Mouse (Mus musculus): ENCODE results near the gene Rer1. TPM values are rescaled to one million over a fixed set of nuclear protein-coding genes. Genes with fewer than 3 reads are reported as not detected.
"Not testable (repeated sequence)": the region's sequence is repeated elsewhere in the genome, so short reads cannot be mapped to it uniquely, and the experiment has no call there.

Rer1 gene
- polyA plus RNA-seq, 1 experiment from 2014 or later: 130 TPM

GRCm38 (mm10) chr4:155084351-155084750, 1.8 kb downstream of the Rer1 start:
- no peak overlapping the region for H3K27ac ChIP-seq
- no peaks in the 10 kb centered on the region for H3K9me3 ChIP-seq (replicated peaks)
- no peaks in the 10 kb centered on the region for H3K27me3 ChIP-seq
- H3K9ac ChIP-seq: no peak overlapping the region
- peaks cover 24% of the 10 kb centered on the region for H3K4me1 ChIP-seq
- peak overlapping the region; percentile 1; the same call in 1 of the 2 replicates for H3K4me3 ChIP-seq
- no peak for ATAC-seq (ENCODE audit: low FRiP score)
- peak overlapping the region; percentile 93; the same call in 1 of the 2 replicates for H3K4me2 ChIP-seq (replicated peaks)
- H3K36me3 ChIP-seq: peaks cover 42% of the 10 kb centered on the region
- WGBS: 91% methylated on average over 7 of the region's 7 CpGs

GRCm38 (mm10) chr4:155083553-155083952, 2.6 kb downstream of the Rer1 start:
- H3K27me3 ChIP-seq: no peaks in the 10 kb centered on the region
- H3K9ac ChIP-seq: no peak overlapping the region
- no peak for ATAC-seq (ENCODE audit: low FRiP score)
- peaks cover 40% of the 10 kb centered on the region for H3K36me3 ChIP-seq
- H3K9me3 ChIP-seq (replicated peaks): no peaks in the 10 kb centered on the region
- WGBS: 96% methylated on average over 4 of the region's 4 CpGs
- peaks cover 24% of the 10 kb centered on the region for H3K4me1 ChIP-seq
- no peak overlapping the region for H3K4me3 ChIP-seq
- no peak overlapping the region for H3K27ac ChIP-seq
- no peak overlapping the region for H3K4me2 ChIP-seq (replicated peaks)

GRCm38 (mm10) chr4:155079666-155080065, 6.5 kb downstream of the Rer1 start:
- no peak overlapping the region for H3K27ac ChIP-seq
- no peaks in the 10 kb centered on the region for H3K27me3 ChIP-seq
- peaks cover 75% of the 10 kb centered on the region for H3K36me3 ChIP-seq
- WGBS: 95% methylated on average over 6 of the region's 6 CpGs
- no peak for ATAC-seq (ENCODE audit: low FRiP score)
- H3K4me2 ChIP-seq (replicated peaks): no peak overlapping the region
- no peak overlapping the region for H3K9ac ChIP-seq
- no peak overlapping the region for H3K4me3 ChIP-seq
- H3K4me1 ChIP-seq: peaks cover 8% of the 10 kb centered on the region
- H3K9me3 ChIP-seq (replicated peaks): no peaks in the 10 kb centered on the region

- not testable (repeated sequence) for H3K9me3 ChIP-seq (replicated peaks); ATAC-seq (ENCODE audit: low FRiP score); H3K9ac ChIP-seq; H3K4me2 ChIP-seq (replicated peaks); H3K4me3 ChIP-seq; H3K4me1 ChIP-seq; H3K27ac ChIP-seq; H3K27me3 ChIP-seq
- 91% methylated on average over 10 of the region's 10 CpGs for WGBS
- H3K36me3 ChIP-seq: peaks cover 84% of the 10 kb centered on the region
Measured at GRCm38 (mm10) chr4:155078808-155079207, 7.4 kb downstream of the Rer1 start.

GRCm38 (mm10) chr4:155076677-155077076, 9.5 kb downstream of the Rer1 start:
- WGBS: 90% methylated on average over 9 of the region's 9 CpGs
- no peak overlapping the region for H3K4me3 ChIP-seq
- no peaks in the 10 kb centered on the region for H3K4me1 ChIP-seq
- H3K4me2 ChIP-seq (replicated peaks): no peak overlapping the region
- no peak for ATAC-seq (ENCODE audit: low FRiP score)
- H3K9ac ChIP-seq: no peak overlapping the region
- no peaks in the 10 kb centered on the region for H3K27me3 ChIP-seq
- peaks cover 89% of the 10 kb centered on the region for H3K36me3 ChIP-seq
- H3K9me3 ChIP-seq (replicated peaks): no peaks in the 10 kb centered on the region
- no peak overlapping the region for H3K27ac ChIP-seq

GRCm38 (mm10) chr4:155075813-155076212, 10.4 kb downstream of the Rer1 start:
- H3K36me3 ChIP-seq: peaks cover 91% of the 10 kb centered on the region
- H3K9me3 ChIP-seq (replicated peaks): no peaks in the 10 kb centered on the region
- WGBS: 90% methylated on average over 2 of the region's 2 CpGs

GRCm38 (mm10) chr4:155075137-155075536, 11.0 kb downstream of the Rer1 start:
- ATAC-seq (ENCODE audit: low FRiP score): no peak
- no peak overlapping the region for H3K27ac ChIP-seq
- peaks cover 92% of the 10 kb centered on the region for H3K36me3 ChIP-seq
- H3K4me1 ChIP-seq: no peaks in the 10 kb centered on the region
- no peaks in the 10 kb centered on the region for H3K27me3 ChIP-seq
- WGBS: 88% methylated on average over 9 of the region's 9 CpGs
- H3K9ac ChIP-seq: no peak overlapping the region
- no peaks in the 10 kb centered on the region for H3K9me3 ChIP-seq (replicated peaks)
- H3K4me3 ChIP-seq: no peak overlapping the region
- H3K4me2 ChIP-seq (replicated peaks): no peak overlapping the region

More at GRCm38 (mm10) chr4:155075813-155076212, 10.4 kb downstream of the Rer1 start:
- no peak overlapping the region for H3K27ac ChIP-seq
- H3K9ac ChIP-seq: no peak overlapping the region
- no peak for ATAC-seq (ENCODE audit: low FRiP score)
- no peaks in the 10 kb centered on the region for H3K4me1 ChIP-seq
- no peak overlapping the region for H3K4me2 ChIP-seq (replicated peaks)
- no peaks in the 10 kb centered on the region for H3K27me3 ChIP-seq
- H3K4me3 ChIP-seq: no peak overlapping the region

- Histone ChIP-seq H3K27ac (no peak overlapping the region), H3K27me3 (no peaks in the 10 kb centered on the region), H3K4me3 (no peak overlapping the region), H3K9me3 (replicated peaks) (no peaks in the 10 kb centered on the region), H3K9ac (no peak overlapping the region), H3K4me2 (replicated peaks) (no peak overlapping the region), H3K4me1 (no peaks in the 10 kb centered on the region), H3K36me3 (peaks cover 92% of the 10 kb centered on the region)
- 75% methylated on average over 9 of the region's 9 CpGs for WGBS
- ATAC-seq (ENCODE audit: low FRiP score): no peak
Measured at GRCm38 (mm10) chr4:155074418-155074817, 11.8 kb downstream of the Rer1 start.

- Histone ChIP-seq H3K9ac (no peak overlapping the region), H3K4me1 (peaks cover 15% of the 10 kb centered on the region), H3K9me3 (replicated peaks) (no peaks in the 10 kb centered on the region), H3K4me2 (replicated peaks) (no peak overlapping the region), H3K36me3 (peaks cover 79% of the 10 kb centered on the region), H3K4me3 (no peak overlapping the region), H3K27me3 (no peaks in the 10 kb centered on the region), H3K27ac (no peak overlapping the region)
- ATAC-seq (ENCODE audit: low FRiP score): no peak
- WGBS: 96% methylated on average over 5 of the region's 5 CpGs
Measured at GRCm38 (mm10) chr4:155070921-155071320, 15.3 kb downstream of the Rer1 start.

- ATAC-seq (ENCODE audit: low FRiP score): no peak
Measured at GRCm38 (mm10) chr4:155070199-155070598, 16.0 kb downstream of the Rer1 start.

GRCm38 (mm10) chr4:155069191-155069590, 17.0 kb downstream of the Rer1 start:
- Histone ChIP-seq H3K9ac (0 out of 2 replicates have a peak overlapping the region, but pooled peaks have one; percentile 4), H3K4me2 (replicated peaks) (no peak overlapping the region), H3K27ac (no peak overlapping the region), H3K9me3 (replicated peaks) (no peaks in the 10 kb centered on the region), H3K4me1 (peaks cover 15% of the 10 kb centered on the region), H3K4me3 (no peak overlapping the region), H3K36me3 (peaks cover 61% of the 10 kb centered on the region), H3K27me3 (no peaks in the 10 kb centered on the region)
- ATAC-seq (ENCODE audit: low FRiP score): no peak
- 93% methylated on average over 6 of the region's 6 CpGs for WGBS

More at GRCm38 (mm10) chr4:155070199-155070598, 16.0 kb downstream of the Rer1 start:
- WGBS: 94% methylated on average over 13 of the region's 13 CpGs
- H3K36me3 ChIP-seq: peaks cover 72% of the 10 kb centered on the region
- no peaks in the 10 kb centered on the region for H3K9me3 ChIP-seq (replicated peaks)
- no peak overlapping the region for H3K27ac ChIP-seq
- H3K27me3 ChIP-seq: no peaks in the 10 kb centered on the region
- no peak overlapping the region for H3K4me2 ChIP-seq (replicated peaks)
- H3K4me3 ChIP-seq: no peak overlapping the region
- peaks cover 15% of the 10 kb centered on the region for H3K4me1 ChIP-seq
- no peak overlapping the region for H3K9ac ChIP-seq

GRCm38 (mm10) chr4:155068357-155068972, 17.7 kb downstream of the Rer1 start:
- Histone ChIP-seq H3K9me3 (replicated peaks) (no peaks in the 10 kb centered on the region), H3K36me3 (peaks cover 54% of the 10 kb centered on the region), H3K27ac (0 out of 2 replicates have a peak overlapping the region, but pooled peaks have one; percentile 4), H3K9ac (no peak overlapping the region), H3K4me2 (replicated peaks) (no peak overlapping the region; the same call in 1 of the 2 replicates), H3K4me1 (peaks cover 15% of the 10 kb centered on the region), H3K27me3 (no peaks in the 10 kb centered on the region), H3K4me3 (no peak overlapping the region)
- ATAC-seq (ENCODE audit: low FRiP score): no peak
- 95% methylated on average over 20 of the region's 20 CpGs for WGBS
